In the genomic region with DNA sequence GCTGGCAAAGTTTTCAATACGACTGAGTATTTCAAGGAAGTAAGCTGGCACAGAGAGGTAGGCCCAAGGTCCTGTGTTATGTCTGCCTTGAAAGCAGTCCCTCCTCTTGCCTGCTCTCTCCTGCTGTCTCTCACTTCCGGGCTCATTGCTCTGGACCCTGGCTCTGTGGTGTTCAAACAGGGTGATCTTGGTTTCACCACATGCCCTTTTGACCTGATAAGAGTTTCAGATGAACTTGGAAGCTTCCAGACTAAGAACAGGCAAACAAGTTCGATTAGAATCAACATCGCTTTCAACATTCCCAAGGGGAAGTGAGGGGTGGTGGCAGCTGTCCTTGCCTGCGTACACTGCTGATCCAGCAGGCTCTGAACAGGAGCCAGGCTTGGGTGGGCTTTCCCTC, we compare ENCODE assay signal across 18 mouse cellular contexts. TPM values are rescaled to one million over a fixed set of nuclear protein-coding genes. Genes with fewer than 3 reads are reported as not detected.
DNase-seq lines count a peak whose midpoint lies in the region; ATAC-seq and TF ChIP-seq lines count a peak whose summit lies in the region.
"Had no signal": no experiment of that assay in that cellular context is flagged by ENCODE, and none has a peak within 500 bp of the region (broad histone marks: within the 10 kb centered on the region; RNA-seq: fewer than 3 reads in every experiment).

No protein-coding gene starts in this region.

- no peaks in the 10 kb centered on the region for H3K27me3 ChIP-seq in liver, adult 2 months (ENCODE audit: control insufficient read depth, insufficient read depth, low read length)
- no peaks in the 10 kb centered on the region for H3K27me3 ChIP-seq in liver, embryonic 16.5 days (ENCODE audit: control insufficient read depth, insufficient read depth, low read depth, low read length)
- H3K27me3 ChIP-seq in stomach, postnatal 0 days (ENCODE audit: control insufficient read depth, insufficient read depth, low read length) = no peaks in the 10 kb centered on the region
- H3K27me3 ChIP-seq: forebrain, embryonic 15.5 days; limb, embryonic 13.5 days had no signal

- peak; percentile 82 for ATAC-seq in liver, embryonic 16.5 days (ENCODE audit: low read depth)
- ATAC-seq in stomach, postnatal 0 days (ENCODE audit: low FRiP score, low TSS enrichment) = peak; percentile 69
- ATAC-seq: forebrain, embryonic 15.5 days; midbrain, embryonic 16.5 days had no signal

- no peaks in the 10 kb centered on the region for H3K9me3 ChIP-seq in liver, embryonic 16.5 days (replicated peaks; ENCODE audit: control insufficient read depth, low read length)
- H3K9me3 ChIP-seq in stomach, postnatal 0 days (ENCODE audit: control insufficient read depth, low read length) = no peaks in the 10 kb centered on the region
- H3K9me3 ChIP-seq: forebrain, embryonic 15.5 days; limb, embryonic 13.5 days had no signal

- no peak for TF ChIP-seq CTCF in liver, adult 2 months (IDR thresholded peaks at IDR 0.05; ENCODE audit: low read depth, low read length)
- no peak for TF ChIP-seq CTCF in stomach, postnatal 0 days (IDR thresholded peaks at IDR 0.05; ENCODE audit: low read depth)

- TF ChIP-seq POLR2A in liver, adult 2 months (IDR thresholded peaks at IDR 0.05; ENCODE audit: extremely low read depth, insufficient read depth, low read length) = no peak

- 7% methylated on average over 5 of the region's 5 CpGs for WGBS in liver, adult 2 months
- 50% methylated on average over 5 of the region's 5 CpGs for WGBS in liver, embryonic 16.5 days (ENCODE audit: insufficient replicate concordance)
- WGBS in stomach, postnatal 0 days = 36% methylated on average over 5 of the region's 5 CpGs

- H3K79me2 ChIP-seq in liver, adult 2 months (ENCODE audit: control insufficient read depth, insufficient read depth, low read length) = peaks cover 19% of the 10 kb centered on the region

- peak overlapping the region; percentile 85 for H3K9ac ChIP-seq in liver, adult 2 months (ENCODE audit: low read depth, low read length)
- no peak overlapping the region for H3K9ac ChIP-seq in liver, embryonic 16.5 days (ENCODE audit: low read depth, low read length)
- H3K9ac ChIP-seq in stomach, postnatal 0 days (ENCODE audit: low read length) = no peak overlapping the region
- H3K9ac ChIP-seq: forebrain, embryonic 15.5 days; limb, embryonic 13.5 days had no signal

- peak overlapping the region; percentile 66 for H3K4me3 ChIP-seq in liver, adult 2 months (ENCODE audit: insufficient read depth, low read depth, low read length)
- peak overlapping the region; percentile 49 for H3K4me3 ChIP-seq in liver, embryonic 16.5 days (ENCODE audit: low read depth, low read length)
- peak overlapping the region; percentile 27 for H3K4me3 ChIP-seq in stomach, postnatal 0 days (ENCODE audit: low read depth, low read length)
- H3K4me3 ChIP-seq: forebrain, embryonic 15.5 days; limb, embryonic 13.5 days had no signal

- peak overlapping the region; percentile 41; the same call in 1 of the 2 replicates for H3K4me2 ChIP-seq in liver, embryonic 16.5 days (ENCODE audit: low read depth, low read length)
- H3K4me2 ChIP-seq in stomach, postnatal 0 days (replicated peaks; ENCODE audit: low read depth) = peak overlapping the region; percentile 42
- H3K4me2 ChIP-seq: forebrain, embryonic 15.5 days; heart, embryonic 11.5 days; limb, embryonic 13.5 days had no signal

- H3K4me1 ChIP-seq in liver, adult 2 months (ENCODE audit: control insufficient read depth, insufficient read depth, low read length) = peaks cover 10% of the 10 kb centered on the region
- no peaks in the 10 kb centered on the region; the same call in 1 of the 2 replicates for H3K4me1 ChIP-seq in liver, embryonic 16.5 days (ENCODE audit: control insufficient read depth, low read depth, low read length)
- no peaks in the 10 kb centered on the region for H3K4me1 ChIP-seq in stomach, postnatal 0 days (replicated peaks; ENCODE audit: control insufficient read depth, insufficient read depth)
- H3K4me1 ChIP-seq: forebrain, embryonic 15.5 days; limb, embryonic 13.5 days had no signal

- peak; percentile 11 for DNase-seq in lung, postnatal 25 days (ENCODE audit: low spot score)
- DNase-seq in lung, postnatal 10 days = no peak
- DNase-seq in liver, adult 2 months (ENCODE audit: extremely low read depth, low read depth, low spot score) = peak; percentile 100
- DNase-seq in stomach, postnatal 0 days (ENCODE audit: low spot score) = peak; percentile 40
- DNase-seq in thymus, postnatal 4 days = no peak
- DNase-seq in spleen, adult 12 weeks (ENCODE audit: low spot score) = no peak
- no peak for DNase-seq in cerebellum, adult 8-10 months
- DNase-seq: adrenal gland, adult 2 months; cerebellum, adult 9-10 months; gastrocnemius, postnatal 36 days; heart, postnatal 10 days; retina, postnatal 1 day; thymus, adult 18-20 months had no signal

- TF ChIP-seq EP300 in stomach, postnatal 0 days (optimal IDR thresholded peaks at IDR 0.05) = no peak

- H3K27ac ChIP-seq in liver, adult 2 months (replicated peaks; ENCODE audit: insufficient read depth, low read depth, low read length) = peak overlapping the region; percentile 98
- H3K27ac ChIP-seq in liver, embryonic 16.5 days (ENCODE audit: low read length) = peak overlapping the region; percentile 84
- peak overlapping the region; percentile 77 for H3K27ac ChIP-seq in stomach, postnatal 0 days (replicated peaks)
- H3K27ac ChIP-seq: forebrain, embryonic 15.5 days; limb, embryonic 13.5 days had no signal

- peaks cover 24% of the 10 kb centered on the region for H3K36me3 ChIP-seq in liver, adult 2 months (ENCODE audit: control insufficient read depth, insufficient read depth, low read length)
- H3K36me3 ChIP-seq in liver, embryonic 16.5 days (ENCODE audit: control insufficient read depth, insufficient read depth) = no peaks in the 10 kb centered on the region
- H3K36me3 ChIP-seq in stomach, postnatal 0 days (ENCODE audit: control insufficient read depth, insufficient read depth, low read length) = no peaks in the 10 kb centered on the region
- H3K36me3 ChIP-seq: forebrain, embryonic 15.5 days; limb, embryonic 13.5 days had no signal

RNA-seq across cellular contexts. Expression of a gene that starts 20.1 kb away (rescaled TPM):
- total RNA-seq in liver, adult 2 months (2014; rRNA removed) = 52.2 and 57.3 TPM in 2 replicates
- polyA plus RNA-seq in liver, adult 2 months (2012; rRNA removed) = 44.7 and 47.4 TPM in 2 replicates
- 7.4 and 9.3 TPM in 2 replicates for polyA plus RNA-seq in liver, embryonic 16.5 days (2015; fragmentation: Nextera tagmentation; extraction: Ambion mirVana)
- polyA plus RNA-seq in stomach, postnatal 0 days (2015; fragmentation: Nextera tagmentation; extraction: Ambion mirVana) = 5.5 and 6.2 TPM in 2 replicates

Comparison
In these comparisons a context has a peak if more than half of its experiments do, and no peak if none do; other contexts are left out.
1. DNase-seq: peak in lung, postnatal 25 days (single experiment), liver, adult 2 months (single experiment) and stomach, postnatal 0 days (single experiment); none in lung, postnatal 10 days (single experiment), thymus, postnatal 4 days (single experiment), spleen, adult 12 weeks (single experiment) and cerebellum, adult 8-10 months (single experiment).
2. Peak in every context shown above with its lines, with median percentiles within 50 percentile points of each other: H3K27ac ChIP-seq and H3K4me3 ChIP-seq.